Mouse (Mus musculus): Measurements from ENCODE around the gene Cdc34b. TPM values are rescaled to one million over a fixed set of nuclear protein-coding genes. Genes with fewer than 3 reads are reported as not detected.

The Cdc34b gene
- polyA plus RNA-seq, 1 experiment from 2014 or later, result not detected

DNA sequence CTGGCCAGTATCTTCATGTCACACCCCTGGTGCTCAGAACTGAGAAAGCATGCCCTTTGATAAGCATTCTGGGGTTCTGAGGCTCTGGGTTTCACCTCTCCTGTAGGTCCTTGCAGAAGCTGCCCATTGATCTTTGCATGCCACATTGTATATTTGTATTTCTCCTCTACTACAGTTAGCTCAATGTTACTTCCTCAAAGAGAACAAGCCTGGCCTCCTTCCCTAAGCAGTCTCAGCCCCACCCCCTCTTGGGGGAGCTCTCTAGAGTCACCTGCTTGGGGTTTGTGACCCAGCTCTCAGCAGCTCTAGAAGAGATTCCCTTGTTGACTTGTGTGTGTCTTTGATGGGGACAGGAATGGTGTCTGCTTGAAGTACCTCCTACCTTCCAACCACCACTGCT lies 50.1 kb downstream of the Cdc34b start:
- Histone ChIP-seq H3K4me2 (replicated peaks) (no peak overlapping the region), H3K9me3 (no peaks in the 10 kb centered on the region), H3K27ac (no peak overlapping the region), H3K4me3 (replicated peaks) (no peak overlapping the region), H3K9ac (no peak overlapping the region), H3K4me1 (replicated peaks) (no peaks in the 10 kb centered on the region), H3K36me3 (no peaks in the 10 kb centered on the region), H3K27me3 (replicated peaks) (no peaks in the 10 kb centered on the region)
- ATAC-seq, result no peak

Other genes with a start within 250 kb of the Cdc34b start
- 2.1 and 3.3 TPM in 2 replicates for gene Epn3, start 241.8 kb upstream of the Cdc34b start, polyA plus RNA-seq (2015; fragmentation: Nextera tagmentation; extraction: Ambion mirVana)
- 2.0 and 2.2 TPM in 2 replicates for gene Mycbpap, start 220.0 kb upstream of the Cdc34b start, polyA plus RNA-seq (2015; fragmentation: Nextera tagmentation; extraction: Ambion mirVana)
- 2.8 and 3.4 TPM in 2 replicates for gene Rsad1, start 192.5 kb upstream of the Cdc34b start, polyA plus RNA-seq (2015; fragmentation: Nextera tagmentation; extraction: Ambion mirVana)
- 1.0 and 1.4 TPM in 2 replicates for gene Chad, start 176.7 kb upstream of the Cdc34b start, polyA plus RNA-seq (2015; fragmentation: Nextera tagmentation; extraction: Ambion mirVana)
- 3.0 and 4.2 TPM in 2 replicates for gene Acsf2, start 139.9 kb upstream of the Cdc34b start, polyA plus RNA-seq (2015; fragmentation: Nextera tagmentation; extraction: Ambion mirVana)
- gene Lrrc59, start 112.0 kb upstream of the Cdc34b start, polyA plus RNA-seq (2015; fragmentation: Nextera tagmentation; extraction: Ambion mirVana), result 232 and 251 TPM in 2 replicates
- 134 and 148 TPM in 2 replicates for gene Mrpl27, start 88.0 kb upstream of the Cdc34b start, polyA plus RNA-seq (2015; fragmentation: Nextera tagmentation; extraction: Ambion mirVana)
- gene Eme1, start 87.8 kb upstream of the Cdc34b start, polyA plus RNA-seq (2015; fragmentation: Nextera tagmentation; extraction: Ambion mirVana), result 16.2 and 18.0 TPM in 2 replicates
- 16.1 and 16.6 TPM in 2 replicates for gene Xylt2, start 64.3 kb upstream of the Cdc34b start, polyA plus RNA-seq (2015; fragmentation: Nextera tagmentation; extraction: Ambion mirVana)
- 0.43 and 0.54 TPM in 2 replicates for gene Gm11541, start 37.3 kb upstream of the Cdc34b start, polyA plus RNA-seq (2015; fragmentation: Nextera tagmentation; extraction: Ambion mirVana)
- 0.06 TPM in 1 of 2 replicates, not detected in the other for gene Tmem92, start 40.9 kb downstream of the Cdc34b start, polyA plus RNA-seq (2015; fragmentation: Nextera tagmentation; extraction: Ambion mirVana)
- 984 and 1,087 TPM in 2 replicates for gene Col1a1, start 194.4 kb downstream of the Cdc34b start, polyA plus RNA-seq (2015; fragmentation: Nextera tagmentation; extraction: Ambion mirVana)
- not detected in 2 replicates for gene Hils1, start 225.8 kb downstream of the Cdc34b start, polyA plus RNA-seq (2015; fragmentation: Nextera tagmentation; extraction: Ambion mirVana)
- gene Sgca, start 234.5 kb downstream of the Cdc34b start, polyA plus RNA-seq (2015; fragmentation: Nextera tagmentation; extraction: Ambion mirVana), result 0.19 TPM in 1 of 2 replicates, not detected in the other
- 6.8 and 8.1 TPM in 2 replicates for gene Ppp1r9b, start 249.3 kb downstream of the Cdc34b start, polyA plus RNA-seq (2015; fragmentation: Nextera tagmentation; extraction: Ambion mirVana)